Mouse (Mus musculus) midbrain, embryonic 12.5 days (tissue): ENCODE results near the gene Rcc2. TPM values are rescaled to one million over a fixed set of nuclear protein-coding genes. Genes with fewer than 3 reads are reported as not detected.

ENCODE experiments used
- ATAC-seq: fragments of 200-750 bp; cut with Nextera tagmentation; 2 replicates; pipeline ENCODE4 v1.8.0; 2017; ENCODE audit warnings: low read depth, moderate TSS enrichment, moderate library complexity; ENCODE audit not compliant: low FRiP score
- H3K27ac ChIP-seq: fragments of 300-500 bp; sonication (generic); replicated peaks from 2 replicates; pipeline ENCODE4 v1.5.1; 2016; ENCODE audit warnings: mild to moderate bottlenecking
- H3K27me3 ChIP-seq: fragments of 300-500 bp; sonication (generic); 2 replicates; pipeline ENCODE4 v1.6.1; 2016; ENCODE audit warnings: mild to moderate bottlenecking
- H3K36me3 ChIP-seq: fragments of 300-500 bp; sonication (generic); 2 replicates; pipeline ENCODE4 v1.6.1; 2016
- H3K4me1 ChIP-seq: fragments of 300-500 bp; sonication (generic); 2 replicates; pipeline ENCODE4 v1.6.1; 2016
- H3K4me2 ChIP-seq: fragments of 300-500 bp; sonication (generic); replicated peaks from 2 replicates; pipeline ENCODE4 v1.6.1; 2016; ENCODE audit warnings: mild to moderate bottlenecking, moderate library complexity
- H3K4me3 ChIP-seq: fragments of 300-500 bp; sonication (generic); 2 replicates; pipeline ENCODE4 v1.5.1; 2016; ENCODE audit warnings: mild to moderate bottlenecking
- H3K9ac ChIP-seq: fragments of 300-500 bp; sonication (generic); replicated peaks from 2 replicates; pipeline ENCODE4 v1.6.1; 2016; ENCODE audit warnings: mild to moderate bottlenecking, moderate library complexity
- H3K9me3 ChIP-seq: fragments of 300-500 bp; sonication (generic); 2 replicates; pipeline ENCODE4 v1.6.1; 2016; ENCODE audit warnings: mild to moderate bottlenecking
- WGBS: fragments of 180-500 bp; shearing (Covaris S2); methylation state at CpG from one replicate; pipeline ENCODE4 v1.1.7; 2016; 5-methylcytosine and 5-hydroxymethylcytosine counted together
- polyA plus RNA-seq: library from polyadenylated mRNA; unstranded; fragments of >200 nt; fragmentation: Nextera tagmentation; extraction: Ambion mirVana; gene quantifications from 2 replicates; pipeline ENCODE4 v1.2.1, GENCODE M21; 2016

Rcc2 gene
- polyA plus RNA-seq, 1 experiment from 2014 or later = 72.2 TPM

DNA sequence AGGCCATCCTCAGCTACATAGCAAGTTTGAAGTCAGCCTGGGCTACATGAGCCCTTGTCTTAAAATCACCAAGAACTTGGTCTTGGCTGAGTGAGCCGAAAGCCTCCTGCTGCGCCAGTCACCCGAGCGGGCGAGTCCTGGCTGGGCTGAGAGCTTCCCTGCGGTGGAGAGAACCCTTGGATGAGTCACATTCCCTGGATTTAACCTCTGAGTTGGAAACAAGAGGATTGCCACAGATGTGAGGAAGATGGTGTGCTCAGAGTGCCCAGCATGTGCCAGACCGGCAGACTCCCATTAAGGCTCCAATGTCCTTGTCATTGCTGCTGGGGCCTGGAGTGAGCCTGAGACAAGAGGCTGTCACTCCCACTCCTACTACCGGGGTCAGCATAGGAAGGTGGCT, 32.5 kb upstream of the Rcc2 start:
- Histone ChIP-seq H3K9me3 (no peaks in the 10 kb centered on the region), H3K27ac (no peak overlapping the region), H3K4me3 (no peak overlapping the region), H3K9ac (no peak overlapping the region), H3K27me3 (no peaks in the 10 kb centered on the region), H3K4me2 (no peak overlapping the region), H3K36me3 (no peaks in the 10 kb centered on the region), H3K4me1 (peaks cover 7% of the 10 kb centered on the region)
- no peak for ATAC-seq
- WGBS = 86% methylated on average over 8 of the region's 8 CpGs

- peaks cover 3% of the 10 kb centered on the region; the same call in 1 of the 2 replicates for H3K4me1 ChIP-seq
- WGBS = 42% methylated on average over 12 of the region's 12 CpGs
- no peak overlapping the region; the same call in 1 of the 2 replicates for H3K27ac ChIP-seq
- no peak overlapping the region for H3K4me3 ChIP-seq
- ATAC-seq = no peak
- H3K9me3 ChIP-seq = no peaks in the 10 kb centered on the region
- no peaks in the 10 kb centered on the region for H3K27me3 ChIP-seq
- H3K36me3 ChIP-seq = no peaks in the 10 kb centered on the region
- H3K4me2 ChIP-seq = no peak overlapping the region
- no peak overlapping the region for H3K9ac ChIP-seq
Observed at GRCm38 (mm10) chr4:140673527-140674264, 26.6 kb upstream of the Rcc2 start.

GRCm38 (mm10) chr4:140674345-140674926, 25.9 kb upstream of the Rcc2 start:
- no peak overlapping the region for H3K4me3 ChIP-seq
- no peak overlapping the region for H3K4me2 ChIP-seq
- H3K27me3 ChIP-seq = no peaks in the 10 kb centered on the region
- H3K4me1 ChIP-seq = peaks cover 5% of the 10 kb centered on the region; the same call in 1 of the 2 replicates
- H3K9me3 ChIP-seq = no peaks in the 10 kb centered on the region
- WGBS = 38% methylated on average over 12 of the region's 13 CpGs
- ATAC-seq = peak; percentile 56; the same call in 1 of the 2 replicates
- H3K9ac ChIP-seq = no peak overlapping the region
- H3K27ac ChIP-seq = no peak overlapping the region
- no peaks in the 10 kb centered on the region for H3K36me3 ChIP-seq

GRCm38 (mm10) chr4:140679038-140679437, 21.3 kb upstream of the Rcc2 start:
- no peak overlapping the region for H3K4me3 ChIP-seq
- 10% methylated on average over 5 of the region's 5 CpGs for WGBS
- H3K27me3 ChIP-seq = no peaks in the 10 kb centered on the region
- H3K4me2 ChIP-seq = no peak overlapping the region
- no peaks in the 10 kb centered on the region for H3K36me3 ChIP-seq
- no peak for ATAC-seq
- H3K27ac ChIP-seq = no peak overlapping the region
- H3K9ac ChIP-seq = no peak overlapping the region
- no peaks in the 10 kb centered on the region for H3K9me3 ChIP-seq
- peaks cover 13% of the 10 kb centered on the region for H3K4me1 ChIP-seq

- Histone ChIP-seq H3K27ac (no peak overlapping the region), H3K9ac (no peak overlapping the region), H3K27me3 (no peaks in the 10 kb centered on the region), H3K36me3 (no peaks in the 10 kb centered on the region), H3K4me3 (no peak overlapping the region), H3K4me2 (0 out of 2 replicates have a peak overlapping the region, but pooled peaks have one; percentile 21), H3K4me1 (peaks cover 15% of the 10 kb centered on the region), H3K9me3 (no peaks in the 10 kb centered on the region)
- no peak for ATAC-seq
- 42% methylated on average over 12 of the region's 18 CpGs for WGBS
Observed at GRCm38 (mm10) chr4:140679723-140680380, 20.5 kb upstream of the Rcc2 start.

- H3K4me1 ChIP-seq = peaks cover 15% of the 10 kb centered on the region
- no peak for ATAC-seq
- no peaks in the 10 kb centered on the region for H3K9me3 ChIP-seq
- no peak overlapping the region for H3K9ac ChIP-seq
- H3K4me3 ChIP-seq = no peak overlapping the region
- WGBS = 68% methylated on average over 8 of the region's 8 CpGs
- no peaks in the 10 kb centered on the region for H3K36me3 ChIP-seq
- no peak overlapping the region for H3K27ac ChIP-seq
- H3K27me3 ChIP-seq = peaks cover 8% of the 10 kb centered on the region; the same call in 1 of the 2 replicates
- H3K4me2 ChIP-seq = no peak overlapping the region
Observed at GRCm38 (mm10) chr4:140680731-140681397, 19.5 kb upstream of the Rcc2 start.

DNA sequence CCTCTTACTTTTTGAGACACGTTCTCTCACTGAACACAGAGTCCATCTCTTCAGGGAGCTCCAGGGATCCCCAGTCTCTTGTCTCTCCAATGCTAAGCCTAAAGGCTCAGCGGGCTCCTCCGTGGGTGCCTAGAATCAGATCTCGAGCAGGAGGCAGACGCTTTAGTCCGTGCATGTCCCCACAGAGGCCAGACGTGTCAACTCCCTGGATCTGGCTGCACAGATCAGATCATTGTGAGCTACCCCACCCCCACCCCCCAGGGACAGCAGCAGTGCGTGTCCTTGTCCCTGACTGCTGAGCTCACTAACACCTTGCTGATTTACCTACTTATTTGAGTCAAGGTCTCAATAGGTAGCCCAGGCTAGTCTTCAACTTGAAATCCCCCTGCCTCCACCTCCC, 16.7 kb upstream of the Rcc2 start:
- H3K4me3 ChIP-seq = no peak overlapping the region
- H3K4me2 ChIP-seq = no peak overlapping the region
- no peak overlapping the region for H3K9ac ChIP-seq
- no peaks in the 10 kb centered on the region for H3K36me3 ChIP-seq
- peaks cover 20% of the 10 kb centered on the region for H3K4me1 ChIP-seq
- 46% methylated on average over 8 of the region's 8 CpGs for WGBS
- peaks cover 10% of the 10 kb centered on the region; the same call in 1 of the 2 replicates for H3K27me3 ChIP-seq
- no peak overlapping the region for H3K27ac ChIP-seq
- ATAC-seq = peak; percentile 41; the same call in 1 of the 2 replicates
- H3K9me3 ChIP-seq = no peaks in the 10 kb centered on the region

GRCm38 (mm10) chr4:140684141-140684871, 16.0 kb upstream of the Rcc2 start:
- peaks cover 20% of the 10 kb centered on the region for H3K4me1 ChIP-seq
- no peaks in the 10 kb centered on the region for H3K36me3 ChIP-seq
- H3K27me3 ChIP-seq = peaks cover 10% of the 10 kb centered on the region; the same call in 1 of the 2 replicates
- WGBS = 21% methylated on average over 16 of the region's 16 CpGs
- no peak overlapping the region for H3K27ac ChIP-seq
- no peaks in the 10 kb centered on the region for H3K9me3 ChIP-seq
- no peak overlapping the region for H3K9ac ChIP-seq
- peak overlapping the region; percentile 29 for H3K4me2 ChIP-seq
- no peak for ATAC-seq
- no peak overlapping the region for H3K4me3 ChIP-seq

- H3K27ac ChIP-seq = no peak overlapping the region
- peaks cover 10% of the 10 kb centered on the region; the same call in 1 of the 2 replicates for H3K27me3 ChIP-seq
- no peak for ATAC-seq
- peaks cover 16% of the 10 kb centered on the region for H3K4me1 ChIP-seq
- no peaks in the 10 kb centered on the region for H3K9me3 ChIP-seq
- H3K9ac ChIP-seq = no peak overlapping the region
- H3K4me3 ChIP-seq = no peak overlapping the region
- no peak overlapping the region for H3K4me2 ChIP-seq
- no peaks in the 10 kb centered on the region for H3K36me3 ChIP-seq
- WGBS = 67% methylated on average over 6 of the region's 6 CpGs
Observed at GRCm38 (mm10) chr4:140684881-140685303, 15.4 kb upstream of the Rcc2 start.

DNA sequence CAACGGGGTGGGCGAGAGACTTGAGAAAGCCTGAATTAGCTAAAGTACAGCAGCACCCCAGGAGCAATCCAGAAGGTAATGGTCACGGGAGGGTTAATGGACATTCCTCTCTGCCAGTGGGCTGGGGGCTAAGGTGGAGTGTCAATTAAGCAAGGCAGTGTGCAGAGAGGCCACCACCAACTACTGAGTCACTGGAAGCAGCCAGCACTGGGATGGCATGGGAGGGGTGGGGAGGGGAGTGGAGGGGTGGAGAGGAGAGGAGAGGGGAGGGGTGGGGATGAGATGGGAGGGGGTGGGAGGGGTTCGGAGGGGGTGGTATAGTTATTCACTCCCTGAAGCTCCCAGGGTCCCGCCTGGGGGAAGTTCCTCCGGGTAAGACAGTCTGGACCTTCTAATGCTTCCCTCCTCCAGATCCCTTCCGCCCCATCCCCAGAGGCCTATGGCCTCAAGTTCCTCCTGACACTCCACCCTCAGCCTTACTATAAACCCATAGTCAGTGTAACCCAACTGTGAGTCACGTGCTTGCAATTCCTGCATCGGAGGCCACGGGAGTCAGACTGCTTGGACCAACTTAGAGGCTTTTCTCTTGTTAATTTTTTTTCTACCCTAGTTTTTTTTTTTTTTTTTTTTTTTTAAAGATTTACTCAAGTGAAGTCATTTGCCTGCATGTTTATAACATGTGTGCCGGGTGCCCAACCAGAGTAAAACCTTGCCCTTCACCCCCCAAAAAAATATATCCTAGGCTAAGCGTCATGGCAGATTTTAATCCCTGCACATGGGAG, 12.1 kb upstream of the Rcc2 start:
- no peak overlapping the region for H3K4me2 ChIP-seq
- ATAC-seq = no peak
- 67% methylated on average over 11 of the region's 12 CpGs for WGBS
- H3K36me3 ChIP-seq = no peaks in the 10 kb centered on the region
- H3K9me3 ChIP-seq = no peaks in the 10 kb centered on the region
- no peak overlapping the region for H3K4me3 ChIP-seq
- peaks cover 14% of the 10 kb centered on the region; the same call in 1 of the 2 replicates for H3K27me3 ChIP-seq
- H3K9ac ChIP-seq = no peak overlapping the region
- no peak overlapping the region for H3K27ac ChIP-seq
- peaks cover 16% of the 10 kb centered on the region for H3K4me1 ChIP-seq
